14 mouse cellular contexts compared by ENCODE assay signal in the genomic region with DNA sequence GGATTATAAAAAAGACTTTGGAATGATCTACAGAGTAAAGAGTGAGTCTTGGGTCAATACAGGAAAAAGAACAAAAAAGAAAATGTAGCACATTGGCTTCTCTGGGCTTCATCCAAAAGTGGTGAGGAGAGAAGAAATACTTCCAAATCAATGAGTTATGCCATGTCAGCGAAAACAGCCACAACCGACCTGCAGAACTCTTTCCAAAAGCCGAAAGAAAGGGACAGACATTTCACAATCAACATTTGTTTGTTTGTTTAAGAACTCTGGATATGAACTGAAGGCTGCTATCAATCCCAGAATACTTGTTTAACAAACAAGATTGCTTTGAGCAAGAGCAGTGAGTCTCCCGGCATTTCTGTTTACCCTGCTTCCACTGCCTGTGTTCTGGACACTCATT. TPM values are rescaled to one million over a fixed set of nuclear protein-coding genes. Genes with fewer than 3 reads are reported as not detected.
"Had no signal": no experiment of that assay in that cellular context is flagged by ENCODE, and none has a peak within 500 bp of the region (broad histone marks: within the 10 kb centered on the region; RNA-seq: fewer than 3 reads in every experiment).

No protein-coding gene starts in this region.

- H3K4me3 ChIP-seq: liver, embryonic 13.5 days had no signal

- H3K9ac ChIP-seq: liver, embryonic 13.5 days; lung, embryonic 14.5 days had no signal

- H3K4me2 ChIP-seq: liver, embryonic 13.5 days; lung, embryonic 14.5 days; midbrain, embryonic 11.5 days had no signal

- DNase-seq: kidney, adult 8-10 months; kidney, postnatal 10 days; kidney, postnatal 36 days; liver, embryonic 13.5 days; lung, embryonic 14.5 days; lung, postnatal 10 days; lung, postnatal 36 days; midbrain, embryonic 14.5 days; thymus, adult 18-20 months; thymus, postnatal 36 days had no signal

- H3K4me1 ChIP-seq: liver, embryonic 13.5 days had no signal

- H3K36me3 ChIP-seq: liver, embryonic 13.5 days had no signal

- H3K27me3 ChIP-seq: liver, embryonic 13.5 days had no signal

- ATAC-seq: intestine, postnatal 0 days had no signal

- H3K9me3 ChIP-seq: liver, embryonic 13.5 days had no signal

- H3K27ac ChIP-seq: liver, embryonic 13.5 days had no signal

RNA-seq across cellular contexts. Expression of gene Vwa3b, which starts 49.6 kb away (rescaled TPM):
- total RNA-seq: megakaryocyte progenitor cell, adult 5-6 weeks; megakaryocyte-erythroid progenitor cell, adult 5-6 weeks had no signal
- polyA plus RNA-seq: liver, embryonic 13.5 days; lung, embryonic 14.5 days had no signal
